Mouse (Mus musculus): ENCODE data around the gene AC134908.4.
"Not testable (repeated sequence)": the region's sequence is repeated elsewhere in the genome, so short reads cannot be mapped to it uniquely, and the experiment has no call there.

AC134908.4 gene

DNA sequence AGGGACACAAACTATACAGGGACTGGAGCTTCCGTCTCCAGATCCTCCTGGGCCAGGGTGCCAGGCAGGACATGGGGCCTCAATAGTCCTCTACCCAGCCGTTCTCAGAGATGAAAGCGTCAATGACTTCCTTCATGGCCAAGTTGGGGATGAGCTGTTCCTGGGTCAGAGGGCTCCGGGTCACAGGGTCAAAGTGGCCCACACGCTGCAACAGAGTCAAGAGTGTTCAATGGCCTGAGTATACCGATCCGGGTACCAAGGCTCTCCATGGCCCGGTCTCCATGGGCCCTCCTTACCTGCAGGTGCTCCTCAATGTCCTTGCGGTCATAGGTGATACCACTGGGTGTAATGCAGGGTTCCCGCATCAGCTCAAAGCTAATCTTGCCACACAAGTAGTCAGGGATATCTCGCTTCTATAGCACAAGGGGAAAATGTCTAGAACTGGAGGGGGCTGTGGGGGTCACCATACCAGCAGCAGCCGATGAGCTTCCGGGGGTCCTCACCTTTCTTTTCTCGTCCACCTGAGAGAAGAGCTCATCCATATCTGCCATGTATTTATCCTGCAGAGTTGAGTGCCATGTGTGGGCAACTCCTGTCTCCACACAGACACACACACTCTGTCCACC is 35.5 kb upstream of the AC134908.4 start:
- DNase-seq = no peak

GRCm38 (mm10) chr17:25830200-25830753 is 34.8 kb upstream of the AC134908.4 start:
- DNase-seq = no peak

DNA sequence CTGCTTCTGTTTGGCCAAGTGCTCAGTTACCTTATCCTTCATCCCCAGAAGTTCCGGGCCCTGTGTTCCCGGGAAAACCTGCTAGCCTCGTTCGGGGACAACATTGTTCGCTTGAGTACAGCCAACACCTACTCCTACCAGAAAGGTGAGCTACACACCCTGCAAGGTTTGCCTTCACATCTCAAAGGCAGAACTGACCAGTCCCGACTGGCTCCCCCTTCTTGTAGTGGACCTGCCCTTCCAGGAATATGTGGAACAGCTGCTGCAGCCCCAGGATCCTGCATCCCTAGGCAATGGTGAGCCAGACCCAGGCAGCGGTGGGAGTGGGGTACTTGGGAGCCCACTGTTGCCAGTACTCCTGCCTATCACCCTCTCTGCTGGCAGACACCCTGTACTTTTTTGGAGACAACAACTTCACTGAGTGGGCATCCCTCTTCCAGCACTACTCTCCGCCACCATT is 34.1 kb upstream of the AC134908.4 start:
- DNase-seq = no peak

DNA sequence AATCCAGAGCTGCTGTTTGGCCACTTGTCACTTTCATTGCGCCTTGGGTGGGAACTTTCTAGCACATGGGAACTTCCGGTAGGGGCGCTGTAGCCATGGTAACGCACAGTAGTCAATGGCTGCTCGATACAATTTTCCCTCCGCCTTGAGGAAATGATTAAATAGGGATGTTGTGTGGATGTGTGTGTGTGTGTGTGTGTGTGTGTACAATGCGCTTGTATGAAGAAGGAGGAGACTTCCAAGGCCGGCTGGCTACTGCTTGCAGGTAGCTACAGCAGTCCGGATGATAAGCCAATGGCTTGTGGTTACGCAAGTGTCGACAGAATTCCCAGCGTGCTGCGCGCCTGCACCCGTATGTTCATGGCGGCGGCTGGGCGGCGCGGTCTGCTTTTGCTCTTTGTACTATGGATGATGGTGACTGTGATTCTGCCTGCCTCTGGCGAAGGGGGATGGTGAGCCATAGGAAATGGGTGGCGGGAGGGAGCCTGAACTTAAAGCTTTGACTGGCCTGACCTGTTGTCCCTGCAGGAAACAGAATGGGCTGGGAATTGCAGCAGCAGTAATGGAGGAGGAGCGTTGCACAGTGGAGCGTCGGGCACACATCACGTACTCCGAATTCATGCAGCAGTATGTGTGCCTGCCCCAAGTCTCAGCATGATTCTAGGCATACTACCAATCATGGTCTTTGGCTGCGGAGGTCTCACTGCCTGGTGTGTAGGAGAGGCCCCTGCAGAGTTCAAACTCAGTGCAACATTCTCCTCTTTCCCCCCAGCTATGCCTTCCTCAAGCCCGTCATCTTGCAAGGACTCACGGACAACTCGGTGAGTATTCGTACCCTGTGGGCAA is 33.5 kb upstream of the AC134908.4 start, which contains the start of gene Jmjd8:
Gene Jmjd8, plus strand, starts transcription at position 156 of the 846 bp plus-strand sequence.
- DNase-seq = peak; percentile 81

DNA sequence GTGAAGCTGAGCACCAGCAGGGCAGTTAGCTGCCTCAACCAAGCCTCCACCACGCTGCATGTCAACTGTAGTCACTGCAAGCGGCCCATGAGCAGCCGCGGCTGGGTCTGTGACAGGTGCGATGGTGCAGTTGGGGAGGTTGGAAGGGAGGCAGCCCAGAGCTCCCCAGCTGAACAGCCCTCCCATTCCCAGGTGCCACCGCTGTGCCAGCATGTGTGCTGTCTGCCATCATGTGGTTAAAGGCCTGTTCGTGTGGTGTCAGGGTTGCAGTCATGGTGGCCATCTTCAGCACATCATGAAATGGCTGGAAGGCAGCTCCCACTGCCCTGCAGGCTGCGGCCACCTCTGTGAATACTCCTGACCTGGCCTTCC is 32.8 kb upstream of the AC134908.4 start:
- peak; percentile 17 for DNase-seq

- DNase-seq = no peak
Observed at GRCm38 (mm10) chr17:25827546-25828222, 32.2 kb upstream of the AC134908.4 start.

DNA sequence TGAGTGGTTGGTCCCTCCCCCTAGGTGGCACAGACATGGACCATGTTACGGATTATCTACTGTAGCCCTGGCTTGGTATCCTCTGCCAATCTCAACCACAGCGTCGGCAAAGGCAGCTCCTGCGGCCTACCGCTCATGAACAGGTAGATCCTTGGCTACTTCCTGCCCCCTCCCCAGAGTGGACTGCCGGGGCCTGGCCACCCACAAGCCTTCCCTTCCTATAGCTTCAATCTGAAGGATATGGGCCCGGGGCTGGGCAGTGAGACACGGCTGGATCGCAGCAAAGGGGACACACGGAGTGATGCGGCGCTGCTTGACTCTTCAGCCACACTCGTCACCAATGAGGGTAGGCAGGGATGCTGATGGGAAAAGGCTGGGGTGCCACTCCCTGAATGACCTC is 31.6 kb upstream of the AC134908.4 start:
- DNase-seq = no peak

GRCm38 (mm10) chr17:25825984-25826570 is 30.6 kb upstream of the AC134908.4 start:
- DNase-seq = no peak

DNA sequence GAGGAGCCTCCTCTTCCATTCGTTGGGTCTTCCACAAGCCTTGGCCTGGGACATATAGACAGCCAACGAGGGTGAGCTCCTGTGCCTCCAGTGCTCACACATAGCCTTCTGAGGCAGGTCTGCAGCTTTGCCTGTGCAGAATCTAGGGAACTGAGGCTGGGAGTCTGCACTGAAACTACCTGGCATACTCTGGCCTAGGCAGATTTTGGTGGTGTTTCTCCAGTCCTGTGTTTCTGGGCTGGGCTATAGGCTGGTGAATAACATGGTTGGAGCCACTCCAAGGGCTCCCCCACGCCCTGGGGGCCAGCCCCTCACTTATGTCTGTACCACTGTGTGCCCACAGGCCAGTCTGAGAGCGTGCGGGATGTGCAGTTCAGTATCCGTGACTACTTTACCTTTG is 29.9 kb upstream of the AC134908.4 start:
- DNase-seq = no peak

DNA sequence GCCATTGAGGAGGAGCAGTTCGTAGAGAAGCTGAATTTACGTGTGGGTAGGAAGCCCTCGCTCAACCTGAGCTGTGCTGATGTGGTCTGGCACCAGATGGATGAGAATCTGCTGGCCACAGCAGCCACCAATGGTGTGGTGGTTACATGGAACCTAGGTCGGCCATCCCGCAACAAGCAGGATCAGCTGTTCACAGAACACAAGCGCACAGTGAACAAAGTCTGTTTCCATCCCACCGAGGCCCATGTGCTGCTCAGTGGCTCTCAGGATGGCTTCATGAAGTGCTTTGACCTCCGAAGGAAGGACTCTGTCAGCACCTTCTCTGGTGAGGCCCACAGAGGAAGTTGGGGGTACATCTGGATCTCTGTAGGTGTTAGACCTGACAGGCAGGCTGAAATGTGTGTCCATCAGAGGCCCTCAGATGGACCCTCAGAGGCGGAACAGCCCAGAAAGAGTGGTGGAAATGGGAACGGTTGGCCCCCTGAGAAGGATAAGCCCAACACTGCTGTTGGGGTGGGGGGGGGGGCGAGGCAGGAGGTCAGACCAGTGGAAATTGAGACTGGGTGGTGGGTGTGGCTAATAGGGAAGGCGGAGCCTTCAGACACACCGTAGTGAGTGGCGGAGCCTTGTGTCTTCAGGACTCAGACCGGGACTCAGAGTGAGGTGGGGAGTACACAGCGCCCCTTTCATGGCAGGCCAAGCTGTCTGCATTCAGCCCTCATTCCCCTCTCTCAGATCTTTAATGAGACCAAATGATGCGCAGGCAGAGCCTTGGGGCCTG is 29.1 kb upstream of the AC134908.4 start:
- no peak for DNase-seq

- peak; percentile 89 for DNase-seq
Observed at GRCm38 (mm10) chr17:25823452-25823851, 28.0 kb upstream of the AC134908.4 start, which contains the start of gene Wdr24. TSS of gene Wdr24 (plus strand) at chr17:25823627.

DNA sequence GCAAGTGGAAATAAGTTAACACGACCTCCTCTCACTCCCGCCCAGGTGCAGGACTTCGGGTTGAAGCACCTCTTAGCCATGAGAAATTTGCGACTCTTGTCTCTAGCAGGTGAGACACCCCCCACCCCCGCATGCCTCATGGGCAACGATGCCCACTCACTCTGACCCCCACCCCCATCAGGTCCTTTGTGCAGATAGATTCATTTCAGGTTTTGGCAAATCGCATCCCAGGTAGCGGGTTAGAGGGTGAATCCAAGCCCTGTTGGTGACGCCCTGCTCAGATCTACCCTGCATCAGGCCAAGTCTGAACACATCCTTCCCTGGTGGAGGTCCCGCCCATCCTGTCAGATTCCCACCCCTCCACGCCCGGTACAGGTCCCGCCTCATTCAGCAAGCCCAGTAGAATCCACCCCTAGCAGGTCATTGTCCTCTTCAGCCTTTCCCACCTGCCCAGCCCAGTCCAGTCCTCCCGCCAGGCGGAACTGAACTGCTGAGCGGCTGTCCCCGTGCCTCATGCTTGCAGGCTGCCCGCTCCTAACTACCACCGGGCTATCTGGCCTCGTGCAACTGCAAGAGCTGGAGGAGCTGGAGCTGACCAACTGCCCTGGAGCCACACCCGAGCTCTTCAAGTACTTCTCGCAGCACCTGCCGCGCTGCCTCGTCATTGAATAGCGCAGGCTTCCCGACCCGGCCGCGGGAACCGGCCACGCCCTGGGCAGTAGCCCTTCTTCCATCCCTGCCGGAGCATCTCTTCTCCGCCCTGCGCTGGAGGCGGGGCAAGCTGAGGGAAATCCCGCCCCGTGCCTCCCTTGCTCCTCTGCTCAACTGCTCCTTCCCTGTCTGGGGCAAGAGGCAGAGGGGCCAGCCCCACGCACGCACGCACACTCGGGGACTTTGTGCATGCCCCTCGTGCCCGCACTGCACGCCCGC is 23.7 kb upstream of the AC134908.4 start:
- DNase-seq = no peak

DNA sequence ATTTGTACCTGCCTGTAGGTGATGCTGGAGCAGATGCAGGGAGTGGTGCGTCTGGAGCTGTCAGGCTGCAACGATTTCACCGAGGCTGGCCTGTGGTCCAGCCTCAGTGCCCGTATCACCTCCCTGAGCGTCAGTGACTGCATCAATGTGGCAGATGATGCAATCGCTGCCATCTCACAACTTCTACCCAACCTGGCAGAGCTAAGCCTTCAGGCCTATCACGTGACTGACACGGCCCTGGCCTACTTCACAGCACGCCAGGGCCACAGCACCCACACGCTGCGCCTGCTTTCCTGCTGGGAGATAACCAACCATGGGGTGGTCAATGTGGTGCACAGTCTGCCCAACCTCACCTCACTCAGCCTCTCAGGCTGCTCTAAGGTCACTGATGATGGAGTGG is 22.2 kb upstream of the AC134908.4 start:
- no peak for DNase-seq

- peak; percentile 92 for DNase-seq
Observed at GRCm38 (mm10) chr17:25813471-25813870, 18.0 kb upstream of the AC134908.4 start.

GRCm38 (mm10) chr17:25810890-25811289 is 15.4 kb upstream of the AC134908.4 start:
- DNase-seq = no peak

GRCm38 (mm10) chr17:25809606-25810340 is 14.3 kb upstream of the AC134908.4 start:
- DNase-seq = no peak

GRCm38 (mm10) chr17:25808789-25809605 is 13.5 kb upstream of the AC134908.4 start, which contains the start of gene Fbxl16:
TSS of gene Fbxl16 (plus strand) at chr17:25809085.
- peak; percentile 76 for DNase-seq

- no peak for DNase-seq
Observed at GRCm38 (mm10) chr17:25808028-25808427, 12.6 kb upstream of the AC134908.4 start.

GRCm38 (mm10) chr17:25807452-25807851 is 12.0 kb upstream of the AC134908.4 start:
- not testable (repeated sequence) for DNase-seq

Data from lung, postnatal 10 days (tissue).